Mouse (Mus musculus): Measurements from ENCODE around the gene Draxin.

DNA sequence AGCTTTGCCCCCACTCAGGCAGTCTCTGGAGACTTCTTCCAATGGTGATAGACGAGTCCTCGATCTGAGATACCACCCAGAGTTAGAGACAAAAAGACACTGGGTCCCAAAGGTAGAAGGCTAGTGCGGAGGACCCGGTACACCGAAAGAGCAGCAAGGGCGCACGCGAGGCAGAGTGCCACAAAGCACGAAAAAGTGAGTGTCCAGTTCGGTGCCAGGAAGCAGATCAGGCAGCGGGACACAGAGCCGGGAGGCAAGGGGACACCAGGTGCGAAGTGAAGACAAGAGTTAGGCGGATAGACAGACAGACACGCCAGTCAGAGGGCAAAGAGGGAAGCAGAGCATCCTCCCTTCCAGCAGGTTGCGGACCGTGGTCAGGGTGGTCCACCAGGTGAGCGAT lies 365 bp downstream of the Draxin start, which contains the start of gene Mad2l2:
- no peak for TF ChIP-seq CTCF (IDR thresholded peaks at IDR 0.05 in 2 of 3, conservative IDR thresholded peaks at IDR 0.05 in 1 of 3; ENCODE audit: control insufficient read depth in 1 of 3, insufficient read depth in 1 of 3, low read depth in 2 of 3, low read length in 3 of 3, poor library complexity in 1 of 3, severe bottlenecking in 1 of 3)
- no peak for TF ChIP-seq CHD2 (IDR thresholded peaks at IDR 0.05; ENCODE audit: low read length)
- TF ChIP-seq MAZ (IDR thresholded peaks at IDR 0.05; ENCODE audit: low read depth, low read length): no peak
- no peak for TF ChIP-seq GATA1 (IDR thresholded peaks at IDR 0.05; ENCODE audit: low read depth, low read length)
- no peak for TF ChIP-seq ZC3H11A (IDR thresholded peaks at IDR 0.05; ENCODE audit: low read depth, low read length)
- TF ChIP-seq ELF1 (IDR thresholded peaks at IDR 0.05; ENCODE audit: low read depth, low read length): no peak
- no peak for TF ChIP-seq EP300 (IDR thresholded peaks at IDR 0.05; ENCODE audit: low read depth in 1 of 2, low read length in 2 of 2)
- no peak for TF ChIP-seq RAD21 (IDR thresholded peaks at IDR 0.05; ENCODE audit: low read depth, low read length)
- no peak for TF ChIP-seq POLR2A (IDR thresholded peaks at IDR 0.05; ENCODE audit: control insufficient read depth in 1 of 2, insufficient read depth in 1 of 2, low read depth in 1 of 2, low read length in 2 of 2, poor library complexity in 1 of 2)
- TF ChIP-seq ZKSCAN1 (IDR thresholded peaks at IDR 0.05; ENCODE audit: low read depth, low read length): no peak
